Mouse (Mus musculus): ENCODE measurements around the gene Nek8. TPM values are rescaled to one million over a fixed set of nuclear protein-coding genes. Genes with fewer than 3 reads are reported as not detected.
"Not testable (repeated sequence)": the region's sequence is repeated elsewhere in the genome, so short reads cannot be mapped to it uniquely, and the experiment has no call there.

Gene Nek8
- polyA plus RNA-seq, 1 experiment from 2014 or later, result 20.3 TPM

- WGBS, result 40% methylated on average over 9 of the region's 9 CpGs
- Histone ChIP-seq H3K9me3 (no peaks in the 10 kb centered on the region), H3K27me3 (no peaks in the 10 kb centered on the region), H3K36me3 (peaks cover 58% of the 10 kb centered on the region), H3K9ac (no peak overlapping the region), H3K27ac (peak overlapping the region; percentile 90), H3K4me2 (0 out of 2 replicates have a peak overlapping the region, but pooled peaks have one; percentile 6), H3K4me1 (peaks cover 33% of the 10 kb centered on the region), H3K4me3 (no peak overlapping the region)
- peak; percentile 84 for ATAC-seq (ENCODE audit: borderline replicate concordance, extremely low read depth, low FRiP score, low TSS enrichment)
These were observed 23.9 kb downstream of the Nek8 start for GRCm38 (mm10) chr11:78152299-78153231.

GRCm38 (mm10) chr11:78151161-78151560 lies 25.3 kb downstream of the Nek8 start:
- Histone ChIP-seq H3K27ac (no peak overlapping the region), H3K27me3 (no peaks in the 10 kb centered on the region), H3K9me3 (no peaks in the 10 kb centered on the region), H3K4me2 (no peak overlapping the region), H3K4me3 (no peak overlapping the region), H3K36me3 (peaks cover 55% of the 10 kb centered on the region), H3K9ac (no peak overlapping the region), H3K4me1 (peaks cover 33% of the 10 kb centered on the region)
- ATAC-seq (ENCODE audit: borderline replicate concordance, extremely low read depth, low FRiP score, low TSS enrichment), result no peak
- 19% methylated on average over 1 of the region's 1 CpGs for WGBS

DNA sequence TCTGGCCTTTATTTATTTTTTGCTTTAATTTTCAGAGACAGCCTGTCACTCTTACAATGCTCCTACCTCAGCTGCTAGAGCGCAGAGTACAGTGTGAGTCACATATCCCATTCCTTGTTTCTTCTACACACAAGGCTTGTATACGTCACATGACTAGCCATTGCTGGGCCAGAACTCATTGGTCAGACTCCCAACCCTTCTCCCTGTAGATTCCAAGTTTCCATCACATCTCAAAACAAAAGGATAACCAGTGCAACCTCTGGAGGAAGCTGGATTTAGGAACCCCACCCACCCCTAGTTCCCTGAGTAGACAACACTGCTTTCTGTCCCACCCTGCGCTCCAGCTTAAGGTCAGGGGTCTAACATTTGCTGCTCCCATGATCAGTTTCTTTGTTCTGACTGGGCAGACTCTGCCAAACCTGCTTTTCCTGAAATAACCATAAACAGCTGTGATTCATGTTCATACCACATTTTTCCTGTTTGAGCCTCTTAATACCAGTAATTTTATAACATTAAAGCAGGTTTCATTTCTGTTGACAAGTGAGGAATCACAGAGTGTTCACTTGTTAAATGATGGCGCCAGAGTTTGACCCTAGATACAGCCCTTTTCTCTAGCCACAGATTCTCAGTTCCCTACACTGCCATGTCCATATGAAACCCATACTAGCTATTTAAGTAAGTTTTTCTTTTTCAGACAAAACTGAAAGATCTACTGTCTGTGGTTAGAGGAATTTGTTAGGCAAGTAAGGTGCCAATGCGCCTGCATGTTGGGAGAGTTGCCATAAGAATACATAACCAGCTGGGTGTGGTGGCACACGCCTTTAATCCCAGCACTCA lies 29.6 kb downstream of the Nek8 start:
- H3K27me3 ChIP-seq, result no peaks in the 10 kb centered on the region
- H3K9ac ChIP-seq, result no peak overlapping the region
- H3K4me2 ChIP-seq, result no peak overlapping the region
- ATAC-seq (ENCODE audit: borderline replicate concordance, extremely low read depth, low FRiP score, low TSS enrichment), result no peak
- WGBS, result 83% methylated on average over 6 of the region's 6 CpGs
- peaks cover 64% of the 10 kb centered on the region for H3K36me3 ChIP-seq
- H3K4me3 ChIP-seq, result no peak overlapping the region
- H3K4me1 ChIP-seq, result peaks cover 2% of the 10 kb centered on the region
- no peaks in the 10 kb centered on the region for H3K9me3 ChIP-seq
- no peak overlapping the region for H3K27ac ChIP-seq

DNA sequence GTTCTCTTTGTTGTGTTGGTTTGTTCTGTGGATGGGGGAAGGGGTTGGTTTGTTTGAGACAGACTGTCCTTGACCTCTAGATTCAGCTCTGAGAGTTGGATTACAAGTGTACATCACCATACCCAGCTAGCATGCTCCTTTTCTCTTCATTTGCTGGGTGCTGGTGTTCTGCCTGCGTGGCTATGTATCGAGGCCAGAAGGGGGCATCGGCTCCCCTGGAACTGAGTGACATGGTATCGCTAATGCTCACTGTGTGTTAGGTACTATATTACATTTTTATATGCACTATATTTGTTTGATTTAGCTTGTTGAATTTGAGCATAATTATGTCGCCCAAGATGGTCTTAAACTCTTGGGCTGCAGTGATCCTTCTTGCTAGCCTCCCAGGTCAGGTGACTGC lies 30.3 kb downstream of the Nek8 start:
- Histone ChIP-seq H3K27me3 (no peaks in the 10 kb centered on the region), H3K9ac (no peak overlapping the region), H3K4me2 (no peak overlapping the region), H3K4me3 (no peak overlapping the region), H3K4me1 (no peaks in the 10 kb centered on the region), H3K27ac (no peak overlapping the region), H3K9me3 (no peaks in the 10 kb centered on the region), H3K36me3 (peaks cover 62% of the 10 kb centered on the region)
- WGBS, result 80% methylated on average over 5 of the region's 5 CpGs
- ATAC-seq (ENCODE audit: borderline replicate concordance, extremely low read depth, low FRiP score, low TSS enrichment), result no peak

- Histone ChIP-seq H3K4me2 (no peak overlapping the region), H3K27me3 (no peaks in the 10 kb centered on the region), H3K9ac (no peak overlapping the region), H3K27ac (no peak overlapping the region), H3K4me3 (no peak overlapping the region), H3K36me3 (peaks cover 40% of the 10 kb centered on the region), H3K4me1 (no peaks in the 10 kb centered on the region), H3K9me3 (no peaks in the 10 kb centered on the region)
- WGBS, result 77% methylated on average over 2 of the region's 2 CpGs
- ATAC-seq (ENCODE audit: borderline replicate concordance, extremely low read depth, low FRiP score, low TSS enrichment), result no peak
These were observed 33.0 kb downstream of the Nek8 start for GRCm38 (mm10) chr11:78143520-78143919.

GRCm38 (mm10) chr11:78140665-78141064 lies 35.8 kb downstream of the Nek8 start:
- Histone ChIP-seq H3K36me3 (peaks cover 27% of the 10 kb centered on the region), H3K27ac (no peak overlapping the region), H3K4me3 (no peak overlapping the region), H3K4me1 (no peaks in the 10 kb centered on the region), H3K9ac (no peak overlapping the region), H3K9me3 (no peaks in the 10 kb centered on the region), H3K4me2 (no peak overlapping the region), H3K27me3 (no peaks in the 10 kb centered on the region)
- 66% methylated on average over 5 of the region's 5 CpGs for WGBS
- ATAC-seq (ENCODE audit: borderline replicate concordance, extremely low read depth, low FRiP score, low TSS enrichment), result no peak

GRCm38 (mm10) chr11:78138023-78138422 lies 38.5 kb downstream of the Nek8 start:
- Histone ChIP-seq H3K4me3 (no peak overlapping the region), H3K4me1 (no peaks in the 10 kb centered on the region), H3K36me3 (peaks cover 1% of the 10 kb centered on the region), H3K9me3 (no peaks in the 10 kb centered on the region), H3K4me2 (no peak overlapping the region), H3K27me3 (no peaks in the 10 kb centered on the region), H3K9ac (no peak overlapping the region), H3K27ac (no peak overlapping the region)
- ATAC-seq (ENCODE audit: borderline replicate concordance, extremely low read depth, low FRiP score, low TSS enrichment), result no peak
- 85% methylated on average over 3 of the region's 3 CpGs for WGBS

GRCm38 (mm10) chr11:78137584-78137983 lies 38.9 kb downstream of the Nek8 start:
- WGBS, result 76% methylated on average over 4 of the region's 4 CpGs
- Histone ChIP-seq H3K4me1 (no peaks in the 10 kb centered on the region), H3K9me3 (no peaks in the 10 kb centered on the region), H3K4me3 (no peak overlapping the region), H3K9ac (no peak overlapping the region), H3K36me3 (no peaks in the 10 kb centered on the region), H3K27me3 (no peaks in the 10 kb centered on the region), H3K4me2 (no peak overlapping the region), H3K27ac (no peak overlapping the region)
- no peak for ATAC-seq (ENCODE audit: borderline replicate concordance, extremely low read depth, low FRiP score, low TSS enrichment)

- H3K27me3 ChIP-seq, result no peaks in the 10 kb centered on the region
- no peak overlapping the region for H3K4me3 ChIP-seq
- H3K9ac ChIP-seq, result no peak overlapping the region
- no peak overlapping the region for H3K27ac ChIP-seq
- ATAC-seq (ENCODE audit: borderline replicate concordance, extremely low read depth, low FRiP score, low TSS enrichment), result no peak
- H3K9me3 ChIP-seq, result no peaks in the 10 kb centered on the region
- no peak overlapping the region for H3K4me2 ChIP-seq
- no peaks in the 10 kb centered on the region for H3K4me1 ChIP-seq
- no peaks in the 10 kb centered on the region for H3K36me3 ChIP-seq
- 85% methylated on average over 1 of the region's 1 CpGs for WGBS
These were observed 40.3 kb downstream of the Nek8 start for GRCm38 (mm10) chr11:78136132-78136531.

GRCm38 (mm10) chr11:78135314-78135713 lies 41.2 kb downstream of the Nek8 start:
- not testable (repeated sequence) for ATAC-seq (ENCODE audit: borderline replicate concordance, extremely low read depth, low FRiP score, low TSS enrichment); H3K27ac ChIP-seq; H3K4me3 ChIP-seq; H3K4me1 ChIP-seq; H3K36me3 ChIP-seq; H3K9me3 ChIP-seq; H3K9ac ChIP-seq; H3K27me3 ChIP-seq; H3K4me2 ChIP-seq
- 75% methylated on average over 7 of the region's 7 CpGs for WGBS

GRCm38 (mm10) chr11:78134344-78134743 lies 42.1 kb downstream of the Nek8 start:
- Histone ChIP-seq H3K36me3 (no peaks in the 10 kb centered on the region), H3K27me3 (no peaks in the 10 kb centered on the region), H3K4me1 (no peaks in the 10 kb centered on the region), H3K4me3 (no peak overlapping the region), H3K9me3 (no peaks in the 10 kb centered on the region), H3K4me2 (no peak overlapping the region), H3K9ac (no peak overlapping the region), H3K27ac (no peak overlapping the region)
- 77% methylated on average over 3 of the region's 3 CpGs for WGBS
- no peak for ATAC-seq (ENCODE audit: borderline replicate concordance, extremely low read depth, low FRiP score, low TSS enrichment)

DNA sequence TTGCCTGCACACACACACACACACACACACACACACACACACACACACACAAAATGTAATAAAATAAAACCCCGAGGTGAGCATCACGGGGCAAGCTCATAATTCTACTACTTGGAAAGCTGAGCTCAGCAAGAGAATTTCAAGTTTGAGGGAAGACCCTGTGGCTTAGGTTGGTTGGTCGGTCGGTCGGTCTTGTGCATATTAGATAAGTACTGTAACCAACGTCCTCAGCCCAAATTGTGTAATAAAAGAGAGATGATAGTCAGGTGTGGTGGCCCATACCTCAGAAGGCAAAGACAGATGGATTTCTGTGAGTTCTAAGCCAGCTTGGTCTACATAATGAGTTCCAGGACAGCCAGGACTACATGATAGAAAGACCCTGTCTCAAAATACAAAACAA lies 42.6 kb downstream of the Nek8 start:
- Histone ChIP-seq H3K4me2 (no peak overlapping the region), H3K9ac (no peak overlapping the region), H3K4me3 (no peak overlapping the region), H3K36me3 (no peaks in the 10 kb centered on the region), H3K9me3 (no peaks in the 10 kb centered on the region), H3K27me3 (no peaks in the 10 kb centered on the region), H3K27ac (no peak overlapping the region), H3K4me1 (no peaks in the 10 kb centered on the region)
- 85% methylated on average over 6 of the region's 6 CpGs for WGBS
- ATAC-seq (ENCODE audit: borderline replicate concordance, extremely low read depth, low FRiP score, low TSS enrichment), result no peak

Data from lung, embryonic 15.5 days (tissue).